8 mouse cellular contexts compared by ENCODE assay signal in the genomic region with DNA sequence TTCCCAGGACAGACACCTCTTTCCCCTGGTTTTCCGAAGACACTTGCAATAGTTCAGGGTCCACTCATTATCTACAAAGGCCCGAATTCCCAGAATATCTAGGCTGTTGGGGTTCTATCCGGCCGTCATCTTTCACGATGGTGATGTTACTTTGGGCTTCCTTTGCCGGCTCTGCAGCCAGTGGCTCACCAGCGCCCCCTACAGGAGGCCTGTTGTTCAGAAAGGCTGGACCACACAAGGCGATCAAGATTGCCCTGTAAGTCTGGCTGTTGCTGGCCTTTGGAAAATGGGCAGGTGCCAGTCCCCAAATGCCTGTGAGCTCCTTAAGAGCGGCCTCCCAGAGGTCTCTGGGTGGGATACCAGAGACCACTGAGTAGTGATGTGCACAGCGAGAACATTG. TPM values are rescaled to one million over a fixed set of nuclear protein-coding genes. Genes with fewer than 3 reads are reported as not detected.
DNase-seq lines count a peak whose midpoint lies in the region; ATAC-seq lines count a peak whose summit lies in the region.

No protein-coding gene starts in this region.

- peak; percentile 63 for DNase-seq in R1 (ENCODE audit: low read depth, low spot score)
- DNase-seq in cerebellum, adult 9-10 months, result peak; percentile 83
- DNase-seq in frontal cortex, postnatal 10 days (ENCODE audit: low spot score in 2 of 2), result peak; percentile 54 to 74
- DNase-seq in layer of hippocampus, postnatal 25 days (ENCODE audit: extremely low spot score in 1 of 2, low spot score in 1 of 2), result peak; percentile 81 to 94
- peak; percentile 81 to 84 for DNase-seq in right cerebral cortex, adult 2 months (ENCODE audit: low spot score in 2 of 2)
- peak; percentile 11 for DNase-seq in yolk sac, embryonic 10.5 days (ENCODE audit: low spot score)

- peak overlapping the region; percentile 59 for H3K4me2 ChIP-seq in hindbrain, embryonic 13.5 days

- no peak overlapping the region for H3K27ac ChIP-seq in hindbrain, embryonic 13.5 days

- peak overlapping the region; percentile 65; the same call in 1 of the 2 replicates for H3K9ac ChIP-seq in hindbrain, embryonic 13.5 days

- peak; percentile 64 for ATAC-seq in hindbrain, embryonic 13.5 days (ENCODE audit: low FRiP score)
- peak; percentile 69 for ATAC-seq in megakaryocyte, adult 5-6 weeks (ENCODE audit: poor library complexity, severe bottlenecking)

- H3K36me3 ChIP-seq in hindbrain, embryonic 13.5 days, result no peaks in the 10 kb centered on the region

- WGBS in hindbrain, embryonic 13.5 days, result 9% methylated on average over 10 of the region's 10 CpGs

- peaks cover 15% of the 10 kb centered on the region for H3K4me1 ChIP-seq in hindbrain, embryonic 13.5 days (replicated peaks)

- peaks cover 19% of the 10 kb centered on the region for H3K27me3 ChIP-seq in hindbrain, embryonic 13.5 days

- H3K9me3 ChIP-seq in hindbrain, embryonic 13.5 days, result no peaks in the 10 kb centered on the region

- peak overlapping the region; percentile 30 for H3K4me3 ChIP-seq in hindbrain, embryonic 13.5 days

RNA-seq across cellular contexts. Expression of gene Nphp4, which starts 41.3 kb away (rescaled TPM):
- polyA plus RNA-seq in hindbrain, embryonic 13.5 days (2015; fragmentation: Nextera tagmentation; extraction: Ambion mirVana), result 5.3 and 6.6 TPM in 2 replicates
- total RNA-seq in layer of hippocampus, postnatal 25 days (2021), result 10 to 100 TPM; 21.7 to 27.5 TPM
- 0.27 and 0.91 TPM in 2 replicates for total RNA-seq in megakaryocyte, adult 5-6 weeks (2015)
- total RNA-seq in megakaryocyte, adult 5-6 weeks (2017), result 0.18 TPM in 1 of 2 replicates, not detected in the other

RNA-seq across cellular contexts. Expression of gene Kcnab2, which starts 42.4 kb away (rescaled TPM):
- polyA plus RNA-seq in hindbrain, embryonic 13.5 days (2015; fragmentation: Nextera tagmentation; extraction: Ambion mirVana), result 21.3 and 26.2 TPM in 2 replicates
- total RNA-seq in layer of hippocampus, postnatal 25 days (2021), result 100 to 1,000 TPM; 683 to 696 TPM
- 51.4 and 61.6 TPM in 2 replicates for total RNA-seq in megakaryocyte, adult 5-6 weeks (2015)
- total RNA-seq in megakaryocyte, adult 5-6 weeks (2017), result 77.7 and 116 TPM in 2 replicates

Comparison
In these comparisons a context has a peak if more than half of its experiments do, and no peak if none do; other contexts are left out.
1. DNase-seq: peak in every context shown above with its lines; median percentile 88 in layer of hippocampus, postnatal 25 days; 83 in cerebellum, adult 9-10 months; 82 in right cerebral cortex, adult 2 months; 64 in frontal cortex, postnatal 10 days; 63 in R1; 11 in yolk sac, embryonic 10.5 days.
2. RNA of gene Nphp4, which starts 41.3 kb away (total RNA-seq): 21.7 to 27.5 TPM in layer of hippocampus, postnatal 25 days; 0.18 to 0.91 TPM in megakaryocyte, adult 5-6 weeks; every median in the first group is over 10 times any median in the second.
3. RNA of gene Kcnab2, which starts 42.4 kb away (total RNA-seq): 683 to 696 TPM in layer of hippocampus, postnatal 25 days; 51.4 to 116 TPM in megakaryocyte, adult 5-6 weeks; every median in the first group is over 4 times any median in the second.